Mouse (Mus musculus) forebrain, embryonic 10.5 days (tissue): Measurements from ENCODE around the gene Slc9a9. TPM values are rescaled to one million over a fixed set of nuclear protein-coding genes. Genes with fewer than 3 reads are reported as not detected.

Experiments
- DNase-seq: peaks from one replicate; pipeline ENCODE4 v3.0.0-alpha.2; 2017; ENCODE audit warnings: low spot score; ENCODE audit errors: extremely low spot score
- H3K27ac ChIP-seq: fragments of 300-500 bp; sonication (generic); 2 replicates; pipeline ENCODE4 v1.5.1; 2016; ENCODE audit warnings: mild to moderate bottlenecking
- H3K27me3 ChIP-seq: fragments of 300-500 bp; sonication (generic); 2 replicates; pipeline ENCODE4 v1.6.1; 2016; ENCODE audit warnings: mild to moderate bottlenecking; ENCODE audit not compliant: poor library complexity, severe bottlenecking
- H3K36me3 ChIP-seq: fragments of 300-500 bp; sonication (generic); replicated peaks from 2 replicates; pipeline ENCODE4 v1.6.1; 2016; ENCODE audit warnings: mild to moderate bottlenecking, moderate library complexity
- H3K4me1 ChIP-seq: fragments of 300-500 bp; sonication (generic); 2 replicates; pipeline ENCODE4 v1.6.1; 2016
- H3K4me3 ChIP-seq: fragments of 300-500 bp; sonication (generic); 2 replicates; pipeline ENCODE4 v1.5.1; 2016; ENCODE audit warnings: mild to moderate bottlenecking, moderate library complexity
- H3K9me3 ChIP-seq: fragments of 300-500 bp; sonication (generic); 2 replicates; pipeline ENCODE4 v1.6.1; 2016; ENCODE audit warnings: mild to moderate bottlenecking, moderate library complexity
- WGBS: fragments of 180-500 bp; shearing (Covaris S2); methylation state at CpG from one replicate; pipeline ENCODE4 v1.1.7; 2016; 5-methylcytosine and 5-hydroxymethylcytosine counted together
- polyA plus RNA-seq: library from polyadenylated mRNA; unstranded; fragments of >200 nt; fragmentation: Nextera tagmentation; extraction: Ambion mirVana; gene quantifications from 2 replicates; pipeline ENCODE4 v1.2.1, GENCODE M21; 2016

Slc9a9 gene
- polyA plus RNA-seq, 1 experiment from 2014 or later = 1.2 TPM

DNA sequence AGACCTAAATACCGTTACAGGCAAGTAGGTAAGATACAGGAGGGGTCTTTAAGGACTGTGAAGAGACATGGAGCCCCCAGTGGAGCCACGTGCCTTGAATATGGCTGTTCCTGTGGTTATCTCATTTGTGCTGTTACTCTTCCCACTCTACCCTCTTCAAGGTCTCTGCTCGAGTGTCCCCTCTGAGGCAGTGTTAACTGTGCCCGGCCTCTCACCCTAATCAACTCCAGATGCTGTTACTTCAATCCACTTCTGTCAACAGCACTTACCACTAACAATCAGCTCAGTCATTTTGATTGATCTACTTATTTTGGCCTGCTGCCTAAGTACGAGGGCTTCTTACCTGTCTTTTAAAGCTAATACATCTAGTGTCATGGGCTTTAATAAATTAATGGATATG, 145.8 kb downstream of the Slc9a9 start:
- Histone ChIP-seq H3K9me3 (no peaks in the 10 kb centered on the region), H3K36me3 (no peaks in the 10 kb centered on the region), H3K4me1 (no peaks in the 10 kb centered on the region), H3K27me3 (no peaks in the 10 kb centered on the region), H3K27ac (no peak overlapping the region), H3K4me3 (no peak overlapping the region)
- DNase-seq = no peak
- WGBS = 76% methylated on average over 5 of the region's 5 CpGs

DNA sequence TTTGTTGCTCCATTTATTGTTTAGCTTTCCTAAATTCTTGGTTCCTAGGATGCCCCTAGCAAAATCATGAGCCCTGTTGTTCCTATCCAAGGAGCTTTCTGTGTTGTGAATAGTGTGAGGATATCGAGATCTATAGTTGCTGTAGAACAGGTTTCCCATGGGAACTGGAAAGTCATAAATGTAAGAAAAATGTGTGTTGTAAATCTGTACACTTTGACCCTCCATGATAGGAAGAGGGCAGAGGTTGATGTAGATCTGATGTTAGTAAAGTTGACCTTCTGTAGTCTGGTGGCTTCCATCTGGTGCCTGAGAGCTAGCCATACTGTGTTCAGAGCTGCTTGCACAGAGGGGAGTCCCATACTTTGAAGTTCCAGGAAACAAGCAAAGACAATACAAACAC, 151.6 kb downstream of the Slc9a9 start:
- Histone ChIP-seq H3K4me3 (no peak overlapping the region), H3K4me1 (no peaks in the 10 kb centered on the region), H3K27me3 (no peaks in the 10 kb centered on the region), H3K9me3 (no peaks in the 10 kb centered on the region), H3K36me3 (no peaks in the 10 kb centered on the region), H3K27ac (no peak overlapping the region)
- DNase-seq = no peak
- WGBS = 84% methylated on average over 1 of the region's 1 CpGs

DNA sequence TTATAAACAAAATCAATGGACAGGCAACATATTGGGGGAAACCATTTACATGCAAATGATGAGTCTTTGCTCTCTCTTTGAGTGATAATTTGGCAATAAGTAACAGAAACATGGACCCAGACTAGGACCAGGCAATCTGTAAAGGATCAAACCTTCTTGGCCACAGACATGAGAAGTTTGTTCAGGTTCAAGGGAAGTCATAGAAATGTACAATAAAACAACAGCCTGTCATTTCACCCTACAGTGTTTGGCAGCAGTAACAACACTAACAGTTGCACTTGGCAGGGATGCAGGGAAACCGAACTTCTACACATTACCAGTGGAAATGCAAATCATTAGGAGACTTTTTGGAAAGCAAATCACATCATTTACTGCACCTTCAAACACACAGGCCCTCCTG, 164.1 kb downstream of the Slc9a9 start:
- no peak for DNase-seq
- Histone ChIP-seq H3K9me3 (no peaks in the 10 kb centered on the region), H3K27me3 (no peaks in the 10 kb centered on the region), H3K4me1 (peaks cover 16% of the 10 kb centered on the region), H3K27ac (no peak overlapping the region), H3K36me3 (no peaks in the 10 kb centered on the region), H3K4me3 (no peak overlapping the region)
- 92% methylated on average over 1 of the region's 1 CpGs for WGBS

DNA sequence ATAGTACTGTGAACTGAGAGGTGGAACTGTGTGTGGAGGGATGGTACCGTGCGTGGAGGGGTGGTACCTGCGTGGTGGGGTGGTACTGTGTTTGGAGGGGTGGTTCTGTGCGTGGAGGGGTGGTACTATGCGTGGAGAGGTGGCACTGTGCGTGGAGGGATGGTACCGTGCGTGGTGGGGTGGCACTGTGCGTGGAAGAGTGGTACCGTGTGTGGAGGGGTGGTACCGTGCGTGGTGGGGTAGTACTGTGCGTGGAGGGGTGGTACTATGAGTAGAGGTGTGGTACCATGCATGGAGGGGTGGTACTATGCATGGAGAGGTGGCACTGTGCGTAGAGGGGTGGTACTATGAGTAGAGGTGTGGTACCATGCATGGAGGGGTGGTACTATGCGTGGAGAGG, 167.7 kb downstream of the Slc9a9 start:
- no peaks in the 10 kb centered on the region for H3K27me3 ChIP-seq
- no peaks in the 10 kb centered on the region for H3K36me3 ChIP-seq
- WGBS = 94% methylated on average over 15 of the region's 15 CpGs
- DNase-seq = no peak
- no peaks in the 10 kb centered on the region for H3K9me3 ChIP-seq
- peak overlapping the region; percentile 44; the same call in 1 of the 2 replicates for H3K27ac ChIP-seq
- no peak overlapping the region for H3K4me3 ChIP-seq
- H3K4me1 ChIP-seq = peaks cover 25% of the 10 kb centered on the region

DNA sequence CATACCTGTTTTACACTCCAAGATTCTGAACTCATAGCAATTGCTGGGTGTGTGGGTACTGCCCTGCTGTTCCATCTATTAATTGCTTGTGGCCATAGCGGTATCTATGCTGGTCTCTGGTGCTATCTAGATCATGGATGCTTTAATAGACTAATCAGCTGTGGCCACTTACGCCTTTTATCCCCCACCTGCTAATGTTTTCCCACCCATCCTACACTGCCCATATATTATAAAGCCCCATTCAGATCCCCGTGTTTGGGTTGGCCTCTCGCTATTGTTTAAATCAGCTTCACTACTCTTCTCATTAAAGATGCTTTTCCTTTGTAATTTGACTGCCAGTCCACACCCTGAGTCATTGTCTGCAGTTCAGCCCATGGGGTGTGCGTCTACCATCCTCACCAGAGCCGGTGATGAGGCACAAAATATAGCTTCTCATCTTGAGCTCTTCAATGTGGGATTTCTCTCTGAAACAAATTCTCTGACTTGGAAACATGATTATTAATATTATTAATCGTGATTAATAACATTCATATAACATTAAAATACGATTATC, 168.8 kb downstream of the Slc9a9 start:
- 67% methylated on average over 8 of the region's 8 CpGs for WGBS
- no peak for DNase-seq
- Histone ChIP-seq H3K36me3 (no peaks in the 10 kb centered on the region), H3K4me3 (no peak overlapping the region), H3K9me3 (no peaks in the 10 kb centered on the region), H3K4me1 (peaks cover 25% of the 10 kb centered on the region), H3K27ac (no peak overlapping the region), H3K27me3 (no peaks in the 10 kb centered on the region)

DNA sequence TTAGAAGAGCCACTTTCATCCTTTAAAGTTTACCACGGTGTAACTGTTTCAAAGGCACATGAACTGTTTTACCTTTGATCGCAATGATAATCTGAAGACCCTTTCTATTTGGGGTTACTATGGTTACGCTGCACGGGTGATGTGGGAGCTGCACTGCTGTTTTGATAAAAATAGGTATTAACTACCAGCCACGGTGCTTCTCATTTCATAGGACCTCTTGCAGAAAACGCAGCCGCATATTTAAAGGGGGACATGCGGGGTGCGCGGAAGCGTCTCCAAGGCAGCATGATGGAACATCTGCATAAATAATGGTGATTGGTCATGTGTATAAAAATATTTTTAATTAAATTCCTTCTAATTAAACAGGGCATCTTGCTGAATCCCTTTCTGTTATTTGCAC, 169.5 kb downstream of the Slc9a9 start:
- DNase-seq = no peak
- Histone ChIP-seq H3K27me3 (no peaks in the 10 kb centered on the region), H3K36me3 (no peaks in the 10 kb centered on the region), H3K27ac (0 out of 2 replicates have a peak overlapping the region, but pooled peaks have one; percentile 11), H3K4me3 (no peak overlapping the region), H3K4me1 (peaks cover 25% of the 10 kb centered on the region), H3K9me3 (no peaks in the 10 kb centered on the region)
- WGBS = 72% methylated on average over 11 of the region's 11 CpGs

DNA sequence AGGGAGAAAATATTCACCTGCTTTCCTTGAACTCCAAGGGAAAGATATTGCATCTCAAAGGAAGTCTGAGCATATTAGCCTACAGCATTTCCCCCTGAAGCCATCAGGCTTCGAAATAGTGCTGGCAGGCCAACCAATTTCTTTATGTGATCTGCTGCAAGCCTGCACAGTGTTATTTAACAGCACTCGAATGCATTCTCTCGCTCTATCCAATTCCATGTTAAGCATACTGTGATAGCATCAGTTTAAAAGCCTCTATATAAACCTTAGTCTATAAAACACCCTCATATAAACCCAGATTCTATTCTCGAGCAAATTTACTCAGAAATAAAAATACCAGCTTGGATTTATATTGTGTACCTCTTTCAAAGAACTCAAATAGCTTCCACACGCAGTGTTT, 170.7 kb downstream of the Slc9a9 start:
- WGBS = 88% methylated on average over 5 of the region's 5 CpGs
- no peaks in the 10 kb centered on the region for H3K9me3 ChIP-seq
- H3K27me3 ChIP-seq = no peaks in the 10 kb centered on the region
- H3K27ac ChIP-seq = no peak overlapping the region
- peaks cover 25% of the 10 kb centered on the region for H3K4me1 ChIP-seq
- no peaks in the 10 kb centered on the region for H3K36me3 ChIP-seq
- DNase-seq = no peak
- no peak overlapping the region for H3K4me3 ChIP-seq

DNA sequence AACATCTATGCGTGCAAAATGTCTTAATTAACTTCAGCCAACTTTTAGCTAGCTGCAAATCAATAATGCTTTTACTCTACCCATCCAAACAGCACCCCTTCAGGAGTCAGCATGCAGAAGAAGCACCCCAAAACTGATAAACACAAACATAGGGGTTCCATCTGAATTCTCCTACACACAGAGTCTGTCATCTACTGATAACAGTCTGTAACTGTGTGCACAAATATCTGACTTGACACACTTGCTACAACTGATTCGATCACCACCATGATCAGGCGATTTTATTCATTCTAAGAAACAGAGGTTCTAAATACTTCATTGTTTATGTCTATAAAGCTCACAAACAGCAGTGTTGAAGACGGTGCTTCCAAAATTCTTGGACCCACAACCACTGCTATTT, 171.3 kb downstream of the Slc9a9 start:
- H3K36me3 ChIP-seq = no peaks in the 10 kb centered on the region
- no peaks in the 10 kb centered on the region for H3K9me3 ChIP-seq
- H3K27me3 ChIP-seq = no peaks in the 10 kb centered on the region
- DNase-seq = no peak
- H3K27ac ChIP-seq = no peak overlapping the region
- H3K4me3 ChIP-seq = no peak overlapping the region
- peaks cover 25% of the 10 kb centered on the region for H3K4me1 ChIP-seq
- WGBS = 89% methylated on average over 4 of the region's 4 CpGs

DNA sequence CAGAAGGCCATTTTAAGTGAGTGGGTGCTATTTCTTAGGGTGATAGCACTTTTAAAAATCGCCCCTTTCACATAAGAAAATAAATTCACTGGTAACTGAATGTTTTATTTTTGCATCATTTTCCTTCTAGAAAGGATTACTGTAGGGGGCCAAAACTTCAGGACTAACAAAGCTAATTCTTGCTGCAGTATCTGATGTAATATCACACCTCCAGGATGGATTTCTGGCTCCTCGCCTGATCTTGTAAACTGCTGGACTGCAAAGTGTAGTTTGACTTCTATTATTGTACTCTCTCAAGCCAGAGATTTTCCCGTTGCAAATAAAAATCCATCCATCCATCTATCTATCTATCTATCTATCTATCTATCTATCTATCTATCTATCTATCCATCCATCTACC, 174.5 kb downstream of the Slc9a9 start:
- Histone ChIP-seq H3K36me3 (no peaks in the 10 kb centered on the region), H3K9me3 (0 out of 2 replicates have a peak, but pooled peaks cover 3% of the 10 kb centered on the region), H3K4me3 (no peak overlapping the region), H3K27me3 (no peaks in the 10 kb centered on the region), H3K4me1 (peaks cover 6% of the 10 kb centered on the region), H3K27ac (no peak overlapping the region)
- DNase-seq = no peak
- WGBS = 87% methylated on average over 3 of the region's 3 CpGs

DNA sequence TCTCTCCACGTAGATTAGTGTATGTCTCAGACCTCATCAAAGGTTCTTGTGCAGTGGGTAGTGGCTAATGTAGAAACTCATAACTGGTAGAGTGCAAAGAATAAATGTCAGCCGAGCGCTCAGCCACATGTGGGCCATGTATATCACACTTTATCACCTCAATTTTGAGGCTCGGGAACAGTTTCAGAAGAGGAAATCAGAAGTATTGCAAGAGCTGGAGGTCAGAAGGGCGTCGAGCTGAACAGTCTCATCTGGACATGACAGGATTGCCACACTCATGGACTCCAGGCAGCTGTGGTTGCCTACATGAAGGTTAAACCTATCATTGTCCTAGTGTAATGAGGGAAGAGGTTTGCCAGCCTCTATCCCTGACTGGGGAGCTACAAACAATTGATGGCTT, 177.9 kb downstream of the Slc9a9 start:
- H3K9me3 ChIP-seq = 0 out of 2 replicates have a peak, but pooled peaks cover 3% of the 10 kb centered on the region
- 95% methylated on average over 6 of the region's 6 CpGs for WGBS
- H3K36me3 ChIP-seq = no peaks in the 10 kb centered on the region

DNA sequence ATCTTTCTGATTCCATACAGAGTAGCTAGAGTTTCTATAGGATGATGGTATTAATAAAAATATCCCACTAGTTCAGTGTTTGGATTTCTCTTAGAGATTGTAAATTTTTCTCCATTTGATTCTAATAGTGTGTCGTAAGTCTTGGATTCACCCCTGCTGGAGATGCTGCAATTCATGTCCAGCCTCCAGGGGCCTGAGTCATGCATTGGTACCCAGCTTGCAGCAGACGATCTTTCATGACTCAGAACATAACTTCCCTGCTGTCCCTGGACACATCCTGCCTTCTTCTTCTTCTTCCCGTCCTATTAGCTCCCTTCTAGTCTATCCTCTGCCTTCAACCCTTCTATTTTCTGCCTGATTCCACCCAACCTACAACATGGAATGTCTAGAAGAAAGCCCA, 181.8 kb downstream of the Slc9a9 start:
- no peaks in the 10 kb centered on the region for H3K36me3 ChIP-seq
- H3K27ac ChIP-seq = no peak overlapping the region
- DNase-seq = no peak
- H3K4me3 ChIP-seq = no peak overlapping the region
- H3K9me3 ChIP-seq = 0 out of 2 replicates have a peak, but pooled peaks cover 3% of the 10 kb centered on the region
- 78% methylated on average over 3 of the region's 3 CpGs for WGBS
- H3K4me1 ChIP-seq = peaks cover 17% of the 10 kb centered on the region
- no peaks in the 10 kb centered on the region for H3K27me3 ChIP-seq

More for the DNA sequence above, 177.9 kb downstream of the Slc9a9 start:
- Histone ChIP-seq H3K27ac (no peak overlapping the region), H3K4me1 (peaks cover 5% of the 10 kb centered on the region; the same call in 1 of the 2 replicates), H3K4me3 (no peak overlapping the region), H3K27me3 (no peaks in the 10 kb centered on the region)
- no peak for DNase-seq

DNA sequence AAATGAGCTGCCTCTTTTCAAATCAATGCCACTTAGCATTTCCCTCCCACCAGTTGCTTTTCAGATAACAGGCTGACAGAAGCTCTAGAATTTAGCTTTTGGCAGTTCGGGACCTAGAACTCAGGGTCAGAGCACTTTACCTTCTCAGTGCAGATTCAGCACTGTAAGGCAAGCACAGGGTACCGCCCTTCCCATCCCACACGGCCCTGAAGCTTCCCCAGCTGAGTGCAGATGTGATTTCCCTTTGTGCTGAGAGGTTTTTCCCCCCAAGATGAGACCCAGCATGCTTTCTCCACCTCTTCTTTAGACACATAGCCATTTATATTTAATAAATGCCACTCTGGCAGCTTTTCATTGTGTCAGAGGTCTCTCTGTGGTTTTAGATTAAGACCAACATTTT, 186.4 kb downstream of the Slc9a9 start:
- WGBS = 74% methylated on average over 3 of the region's 3 CpGs
- Histone ChIP-seq H3K27me3 (no peaks in the 10 kb centered on the region), H3K9me3 (no peaks in the 10 kb centered on the region), H3K4me1 (peaks cover 18% of the 10 kb centered on the region), H3K27ac (no peak overlapping the region), H3K4me3 (no peak overlapping the region), H3K36me3 (no peaks in the 10 kb centered on the region)
- no peak for DNase-seq

DNA sequence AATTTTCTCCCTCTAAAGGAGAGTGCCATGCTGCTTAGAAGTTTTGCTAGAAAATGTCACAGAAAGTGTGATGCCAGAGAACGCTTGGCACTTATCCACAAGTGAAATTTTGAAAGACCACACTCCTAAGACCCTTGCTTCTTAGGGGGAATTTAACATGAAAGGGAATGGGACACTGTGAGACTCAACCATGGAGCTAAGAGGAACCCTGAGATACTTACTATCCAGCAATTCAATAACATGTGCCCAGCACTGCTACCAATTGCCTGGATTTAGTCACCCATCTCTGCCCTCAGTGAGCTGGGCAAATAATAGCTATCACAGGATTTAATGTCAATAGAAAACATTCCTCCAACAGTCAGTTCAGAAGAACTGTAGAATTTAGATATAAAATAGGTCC, 198.8 kb downstream of the Slc9a9 start:
- Histone ChIP-seq H3K27ac (no peak overlapping the region), H3K4me3 (no peak overlapping the region), H3K27me3 (no peaks in the 10 kb centered on the region), H3K4me1 (peaks cover 9% of the 10 kb centered on the region; the same call in 1 of the 2 replicates), H3K36me3 (no peaks in the 10 kb centered on the region), H3K9me3 (peaks cover 7% of the 10 kb centered on the region)
- no peak for DNase-seq
- 82% methylated on average over 1 of the region's 1 CpGs for WGBS
